Mouse (Mus musculus) lung, adult 2 months (tissue): ENCODE results near the gene Gpld1.

Experiments used
- CTCF ChIP-seq: fragments of 200-500 bp; IDR thresholded peaks from 2 replicates; pipeline ENCODE4 v1.5.1; 2011; ENCODE audit warnings: mild to moderate bottlenecking, low read length, control low read depth; ENCODE audit not compliant: insufficient read depth
- POLR2A ChIP-seq: fragments of 200-500 bp; IDR thresholded peaks from 2 replicates; pipeline ENCODE4 v1.6.1; 2011; ENCODE audit warnings: low read depth, mild to moderate bottlenecking, control low read depth, low read length, borderline replicate concordance; ENCODE audit errors: extremely low read depth

- TF ChIP-seq POLR2A (no peak), CTCF (no peak)
Observed at GRCm38 (mm10) chr13:24942512-24943282, at the start of gene Gpld1.
